Mouse (Mus musculus): ENCODE results near the gene 2810408A11Rik.

Gene 2810408A11Rik

DNA sequence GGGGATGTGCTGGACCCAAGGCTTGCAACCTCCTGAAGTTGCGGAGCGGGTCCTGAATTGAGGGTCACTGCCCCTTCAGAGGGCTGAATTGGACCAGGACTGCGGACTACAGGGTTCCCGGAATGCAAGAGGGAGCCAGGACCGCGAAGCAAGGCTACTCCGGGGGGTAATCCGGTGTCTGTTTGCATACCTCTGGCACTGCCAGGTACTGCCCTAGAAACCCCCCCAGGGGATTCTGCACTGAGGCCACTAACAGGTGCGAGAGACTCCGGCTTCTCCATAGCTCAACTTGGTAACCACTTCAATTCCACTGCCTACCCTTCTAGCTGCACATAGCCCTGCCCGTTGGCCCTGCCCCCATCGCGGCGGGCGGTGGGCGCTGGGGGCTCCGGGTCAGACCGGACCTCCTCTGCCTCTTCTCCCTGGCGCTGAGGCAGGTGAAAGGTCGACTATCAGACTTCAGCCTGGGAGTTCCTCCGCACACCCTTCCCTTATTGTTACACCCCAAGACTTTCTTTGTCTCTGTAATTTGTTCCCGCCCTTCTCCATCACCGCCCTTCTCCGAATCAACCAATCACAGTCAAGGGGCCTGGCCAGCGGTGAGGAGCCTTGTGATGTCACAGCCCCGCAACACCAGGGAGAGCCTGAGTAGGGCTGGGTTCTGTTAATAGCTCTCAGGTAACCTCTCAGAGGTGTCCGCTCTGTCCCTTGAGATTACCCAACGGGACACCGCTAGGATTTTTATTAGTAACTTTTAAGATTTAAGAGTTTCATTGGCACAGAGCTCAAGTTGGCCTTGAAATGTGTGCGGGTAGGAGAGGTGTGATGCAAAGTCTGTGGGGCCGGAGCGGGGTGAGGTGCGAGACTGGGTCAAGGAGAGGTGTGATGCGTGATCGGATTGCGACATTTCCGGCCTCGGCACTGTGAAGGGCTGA lies at the start of gene 2810408A11Rik, which contains the start of gene Neurl4:
Gene 2810408A11Rik, minus strand, starts transcription at position 517 of the 935 bp plus-strand sequence.
Gene Neurl4, plus strand, starts transcription at position 602 of the 935 bp plus-strand sequence.
- DNase-seq (ENCODE audit: inconsistent ontology term) = peak; percentile 92

DNA sequence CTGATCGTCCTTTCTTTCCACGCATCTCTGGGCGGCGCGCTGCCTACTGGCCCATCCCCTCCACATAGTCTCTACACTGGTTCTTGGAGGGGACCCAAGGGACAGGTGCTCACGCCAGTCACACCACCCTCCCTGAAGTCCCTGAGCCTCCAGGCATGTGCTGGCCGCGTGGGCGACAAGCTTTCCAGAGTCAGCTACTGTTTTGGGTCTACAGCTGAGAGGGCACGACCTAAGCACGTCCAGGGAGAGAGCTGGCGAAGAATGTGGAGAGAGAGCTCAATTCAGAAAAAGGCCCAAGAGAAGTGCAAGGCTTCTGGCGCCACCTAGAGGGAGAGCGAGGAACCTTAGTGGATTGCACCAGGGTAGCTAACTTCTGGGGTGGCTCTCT lies 48.0 kb upstream of the 2810408A11Rik start:
- DNase-seq (ENCODE audit: inconsistent ontology term) = peak; percentile 83

DNA sequence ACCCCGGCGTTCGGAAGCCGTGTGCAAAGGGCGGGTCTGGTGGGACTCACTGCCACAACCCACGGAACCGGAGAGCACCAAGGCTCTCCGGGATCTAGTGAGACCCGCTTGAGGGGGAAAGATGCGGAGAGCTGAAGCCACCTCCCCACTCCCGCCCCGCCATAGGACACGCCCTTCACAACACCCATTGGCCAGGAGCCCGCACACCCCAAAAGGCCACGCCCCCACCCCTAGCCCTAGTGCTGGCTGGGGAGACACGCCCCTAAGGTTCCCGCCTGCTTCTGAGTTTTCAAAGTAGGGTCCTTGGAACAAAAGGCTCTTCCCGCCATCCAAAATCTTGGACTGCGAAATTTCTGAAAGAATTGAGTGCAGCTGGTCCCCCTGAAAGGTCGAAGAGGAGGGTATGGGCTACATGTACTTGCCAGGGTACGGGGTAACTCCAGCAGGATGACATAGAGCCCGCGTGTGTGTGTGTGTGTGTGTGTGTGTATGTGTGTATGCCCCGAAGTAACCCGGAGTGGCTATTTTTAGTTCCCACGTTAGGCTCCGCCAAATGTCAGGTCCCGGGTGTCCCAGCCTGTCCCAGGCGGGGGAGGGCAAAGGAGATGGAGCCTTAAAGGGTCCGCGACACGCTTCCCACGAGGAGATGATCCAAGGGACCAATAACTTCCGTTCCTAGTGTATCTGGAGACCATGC lies 47.4 kb upstream of the 2810408A11Rik start, which contains the start of gene Slc2a4:
Gene Slc2a4, minus strand, starts transcription at position 123 of the 697 bp plus-strand sequence.
- DNase-seq (ENCODE audit: inconsistent ontology term) = peak; percentile 94

DNA sequence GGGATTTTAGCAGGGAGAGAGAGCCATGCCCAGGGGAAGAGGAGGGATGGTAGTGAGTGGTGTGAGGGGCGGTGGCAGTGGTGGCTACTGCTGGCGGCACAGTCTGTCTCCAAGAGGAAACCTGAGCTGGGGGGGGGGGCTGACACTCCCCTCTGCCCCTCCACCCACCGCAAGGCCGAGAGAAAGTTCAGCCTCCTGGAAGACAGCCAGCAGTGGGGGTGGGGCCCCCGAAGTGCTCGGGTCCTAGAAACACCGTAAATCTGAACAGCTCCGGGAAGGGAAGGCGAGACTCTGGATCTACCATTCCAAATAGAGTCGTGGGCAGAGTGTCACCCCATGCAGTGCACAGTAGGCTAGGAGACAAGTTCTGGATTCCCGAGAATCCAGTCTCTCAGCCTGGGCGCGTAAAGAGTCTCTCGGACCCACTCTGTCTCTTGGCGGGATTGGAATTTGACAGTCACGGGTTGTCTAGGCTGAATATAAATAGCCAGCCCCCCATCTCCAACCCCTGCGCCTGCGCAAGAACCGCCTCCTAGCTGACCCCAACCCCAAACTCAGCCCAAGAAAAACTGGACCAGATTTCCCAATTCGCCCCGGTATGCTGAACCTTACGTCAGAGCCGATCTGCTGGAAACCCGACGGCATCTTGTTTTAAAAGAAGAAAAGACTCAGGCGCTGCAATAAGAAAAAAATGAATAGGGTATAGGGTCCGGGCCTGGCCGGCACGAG lies 46.7 kb upstream of the 2810408A11Rik start:
- DNase-seq (ENCODE audit: inconsistent ontology term) = no peak

DNA sequence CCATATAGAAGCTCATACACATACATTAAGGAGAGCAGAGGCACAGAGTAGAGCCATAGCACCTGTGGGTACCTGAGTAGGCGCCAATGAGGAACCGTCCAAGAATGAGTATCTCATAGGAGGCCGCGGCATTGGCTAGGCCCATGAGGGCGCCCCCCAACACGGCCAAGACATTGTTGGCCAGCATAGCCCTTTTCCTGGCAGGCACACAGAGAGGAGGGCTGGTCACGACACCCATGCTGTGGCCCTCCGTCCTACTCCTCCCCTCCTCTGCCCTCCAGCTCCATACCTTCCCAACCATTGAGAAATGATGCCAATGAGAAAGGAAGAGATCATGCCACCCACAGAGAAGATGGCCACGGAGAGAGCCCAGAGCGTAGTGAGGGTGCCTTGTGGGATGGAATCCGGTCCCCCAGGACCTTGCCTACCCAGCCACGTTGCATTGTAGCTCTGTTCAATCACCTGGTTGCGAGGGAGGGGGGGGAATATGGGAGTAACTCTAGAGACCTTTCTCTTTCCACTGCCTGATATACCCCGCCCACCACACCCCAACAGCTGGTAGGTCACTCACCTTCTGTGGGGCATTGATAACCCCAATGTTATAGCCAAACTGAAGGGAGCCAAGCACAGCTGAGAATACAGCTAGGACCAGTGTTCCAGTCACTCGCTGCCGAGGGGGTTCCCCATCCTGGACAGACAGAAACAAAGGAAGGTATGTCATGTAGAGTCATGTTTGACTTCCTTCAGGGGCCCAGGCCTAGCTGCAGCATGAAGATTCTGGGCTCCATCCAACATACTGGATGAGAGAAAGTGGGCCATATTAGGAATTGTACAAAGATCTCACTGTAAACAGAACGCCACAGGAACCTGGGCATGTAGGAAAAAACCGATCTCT lies 45.5 kb upstream of the 2810408A11Rik start:
- DNase-seq (ENCODE audit: inconsistent ontology term) = no peak

DNA sequence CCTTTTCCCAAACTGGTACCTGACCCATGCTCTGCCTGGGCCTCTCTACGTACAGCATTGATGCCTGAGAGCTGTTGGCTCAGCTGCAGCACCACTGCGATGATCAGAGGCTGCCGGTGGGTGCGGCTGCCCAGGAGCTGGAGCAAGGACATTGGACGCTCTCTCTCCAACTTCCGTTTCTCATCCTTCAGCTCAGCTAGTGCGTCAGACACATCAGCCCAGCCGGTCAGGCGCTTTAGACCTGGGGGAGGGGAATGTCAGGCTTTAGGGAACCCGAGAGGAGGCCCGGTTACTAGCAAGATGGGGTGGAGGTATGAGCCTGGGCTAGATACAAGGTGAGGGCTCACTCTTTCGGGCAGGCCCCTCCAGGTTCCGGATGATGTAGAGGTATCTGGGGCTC lies 44.4 kb upstream of the 2810408A11Rik start:
- no peak for DNase-seq (ENCODE audit: inconsistent ontology term)

DNA sequence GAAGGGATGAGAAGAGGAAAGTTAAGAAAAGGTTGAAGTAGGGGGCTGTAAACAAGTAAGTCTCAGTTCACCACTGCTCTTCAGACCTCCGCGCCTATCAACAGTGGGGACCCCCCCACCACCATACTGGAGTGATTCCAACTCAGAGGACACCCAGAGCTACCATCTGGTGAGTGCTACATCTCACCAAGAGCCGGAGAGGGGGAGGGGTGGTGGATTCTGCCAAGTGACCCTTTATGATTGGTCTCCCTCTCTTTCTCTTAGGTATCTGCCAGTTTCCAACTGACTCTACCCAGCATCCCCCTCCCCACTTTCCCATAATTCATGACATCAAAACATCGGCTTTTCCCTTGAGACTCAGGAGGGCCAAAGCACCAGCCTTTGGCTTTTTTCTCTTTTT lies 40.2 kb upstream of the 2810408A11Rik start:
- DNase-seq (ENCODE audit: inconsistent ontology term) = no peak

DNA sequence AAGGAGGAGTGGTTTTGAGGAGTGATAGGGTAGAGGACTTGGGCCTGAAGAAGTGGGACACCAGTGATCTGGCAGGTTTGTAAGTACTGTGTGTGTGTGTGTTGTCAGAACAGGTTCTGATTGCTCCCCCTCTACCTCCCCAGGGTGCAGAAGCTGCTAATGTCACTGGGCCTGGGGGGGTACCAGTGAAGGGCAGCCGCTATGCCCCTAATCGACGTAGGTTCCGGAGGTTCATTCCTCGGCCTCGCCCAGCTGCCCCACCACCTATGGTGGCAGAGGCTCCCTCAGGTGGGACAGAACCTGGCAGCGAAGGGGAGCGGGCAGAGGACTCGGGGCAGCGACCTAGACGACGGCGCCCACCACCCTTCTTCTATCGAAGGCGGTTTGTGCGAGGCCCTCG lies 38.9 kb upstream of the 2810408A11Rik start:
- no peak for DNase-seq (ENCODE audit: inconsistent ontology term)

DNA sequence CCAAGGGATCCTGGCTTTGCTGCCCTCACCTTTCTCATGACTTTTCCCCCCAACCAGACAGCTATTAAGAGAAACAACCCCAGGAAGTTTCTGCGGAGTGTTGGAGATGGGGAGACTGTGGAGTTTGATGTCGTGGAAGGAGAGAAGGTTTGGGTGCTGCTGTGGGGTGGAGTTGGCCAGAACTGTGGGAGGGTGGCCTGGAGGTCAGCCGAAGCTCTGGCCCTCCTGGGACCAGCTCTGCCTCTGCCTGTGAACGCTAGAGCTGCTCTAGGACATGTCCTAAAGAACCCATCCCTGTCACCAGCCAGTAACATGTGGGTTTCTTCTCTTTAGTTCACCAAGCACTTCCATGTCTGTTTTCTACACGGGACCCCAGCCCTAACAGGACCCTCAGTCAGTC lies 38.4 kb upstream of the 2810408A11Rik start:
- no peak for DNase-seq (ENCODE audit: inconsistent ontology term)

DNA sequence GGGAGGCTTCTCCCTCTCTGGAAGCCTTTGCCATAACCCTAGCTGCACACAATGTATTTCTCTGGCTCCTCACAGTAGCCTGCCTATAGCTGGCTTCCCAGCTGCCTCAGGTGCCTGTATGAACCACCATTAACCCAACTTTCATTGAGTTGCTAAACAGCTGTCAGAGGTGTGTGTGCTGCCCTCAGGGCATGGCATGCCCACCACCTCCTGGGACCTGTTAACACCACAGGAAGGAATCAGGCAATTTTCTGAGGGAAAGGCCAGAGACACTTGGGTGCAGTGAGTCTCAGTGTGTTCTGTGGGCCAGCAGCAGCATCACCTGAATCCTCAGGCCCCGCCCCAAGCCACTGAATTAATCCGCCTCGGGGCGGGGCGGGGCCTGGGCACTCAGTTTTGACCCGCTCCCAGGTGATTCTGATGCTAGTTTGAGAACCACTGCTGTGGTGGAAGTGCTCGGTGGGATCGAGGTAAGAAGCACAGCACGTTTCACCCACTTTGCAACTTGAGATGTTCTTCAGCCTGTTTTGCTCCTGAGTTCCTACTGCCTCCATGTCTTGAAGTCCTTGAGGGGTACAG lies 37.7 kb upstream of the 2810408A11Rik start:
- no peak for DNase-seq (ENCODE audit: inconsistent ontology term)

DNA sequence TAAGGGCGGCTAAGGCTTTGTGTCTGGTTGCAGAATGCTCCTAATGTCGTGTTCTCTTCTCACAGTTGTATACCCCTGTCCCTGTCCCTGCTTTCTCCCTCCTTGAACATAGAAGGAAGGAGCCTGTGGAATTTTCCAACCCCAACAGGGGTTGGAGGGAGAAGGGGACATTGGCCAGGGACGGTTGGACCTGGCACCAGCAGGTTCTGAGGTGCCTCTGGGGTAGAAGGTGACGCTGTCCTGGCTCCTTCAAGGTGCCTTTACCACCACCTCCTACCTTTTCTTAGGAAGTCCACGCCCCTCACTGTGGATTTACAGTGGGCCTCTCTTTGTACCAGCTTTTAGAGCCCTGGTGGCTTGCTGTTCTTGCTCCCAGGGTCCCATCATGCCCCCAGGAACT lies 37.0 kb upstream of the 2810408A11Rik start:
- no peak for DNase-seq (ENCODE audit: inconsistent ontology term)

DNA sequence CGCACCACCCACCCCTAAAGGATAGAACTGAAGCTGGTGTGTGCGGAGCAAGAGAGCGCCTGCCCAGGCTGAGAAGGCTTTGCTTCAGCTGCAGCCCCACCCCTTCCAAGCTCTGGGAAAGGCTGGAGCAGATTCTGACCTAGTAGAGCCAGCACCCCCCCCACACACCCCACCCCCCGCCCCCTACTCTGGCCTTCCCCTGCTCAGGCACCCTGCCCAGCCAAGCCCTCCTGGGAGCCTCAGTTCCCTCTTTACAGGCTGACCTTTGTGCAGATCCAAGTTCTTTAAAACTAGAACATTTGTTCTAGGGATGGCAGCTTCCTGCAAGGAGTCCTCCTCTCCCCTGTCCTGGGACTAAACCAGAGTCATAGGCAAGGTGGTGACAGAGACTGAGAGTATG lies 36.6 kb upstream of the 2810408A11Rik start:
- DNase-seq (ENCODE audit: inconsistent ontology term) = no peak

DNA sequence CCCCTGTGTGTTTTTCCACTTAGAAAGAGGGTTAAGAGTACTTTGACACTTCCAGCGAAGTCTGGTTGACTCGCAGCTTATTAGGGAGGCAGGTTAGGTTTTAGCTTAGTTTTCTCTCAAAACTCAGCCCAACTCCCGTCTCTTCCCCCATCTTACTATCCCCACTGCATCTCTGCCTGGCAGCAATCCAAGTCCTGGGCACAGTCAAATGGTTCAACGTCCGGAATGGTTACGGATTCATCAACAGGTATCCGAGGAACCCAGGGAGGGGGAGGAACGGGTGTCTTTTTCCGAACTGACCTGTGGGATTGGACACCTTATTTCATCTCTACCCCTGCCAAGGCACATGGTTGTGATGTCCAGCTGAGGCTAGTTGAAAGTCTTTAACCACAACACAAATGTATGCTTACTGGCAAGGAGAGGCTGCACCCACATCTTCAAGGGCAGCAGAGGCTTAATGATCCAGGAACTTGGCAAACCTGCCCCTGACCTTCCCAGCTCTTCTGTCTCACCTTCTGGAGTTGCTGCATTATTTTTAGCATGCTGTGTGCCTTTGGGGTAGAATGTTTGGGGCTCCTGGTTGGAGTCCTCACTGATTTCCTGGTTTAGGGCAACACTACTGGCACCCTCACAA lies 36.0 kb upstream of the 2810408A11Rik start:
- DNase-seq (ENCODE audit: inconsistent ontology term) = no peak

DNA sequence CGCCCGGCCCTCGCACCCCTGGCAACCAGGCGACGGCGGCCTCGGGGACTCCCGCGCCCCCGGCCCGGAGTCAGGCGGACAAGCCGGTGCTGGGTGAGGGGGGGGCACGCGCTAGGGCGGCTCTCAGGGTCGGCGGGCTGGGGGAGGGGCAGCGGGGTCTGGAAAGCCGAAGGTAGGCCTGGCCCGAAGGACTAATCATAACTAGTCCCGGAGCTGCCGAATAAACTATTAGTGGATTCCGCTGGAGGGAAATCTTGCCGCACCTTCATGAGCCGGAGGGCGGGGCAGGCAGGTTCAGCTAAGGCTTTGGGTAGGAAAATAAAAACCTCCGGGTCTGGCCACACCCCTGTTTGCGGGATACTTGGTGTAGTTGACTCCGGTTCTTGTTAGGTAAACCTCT lies 35.4 kb upstream of the 2810408A11Rik start:
- DNase-seq (ENCODE audit: inconsistent ontology term) = no peak

DNA sequence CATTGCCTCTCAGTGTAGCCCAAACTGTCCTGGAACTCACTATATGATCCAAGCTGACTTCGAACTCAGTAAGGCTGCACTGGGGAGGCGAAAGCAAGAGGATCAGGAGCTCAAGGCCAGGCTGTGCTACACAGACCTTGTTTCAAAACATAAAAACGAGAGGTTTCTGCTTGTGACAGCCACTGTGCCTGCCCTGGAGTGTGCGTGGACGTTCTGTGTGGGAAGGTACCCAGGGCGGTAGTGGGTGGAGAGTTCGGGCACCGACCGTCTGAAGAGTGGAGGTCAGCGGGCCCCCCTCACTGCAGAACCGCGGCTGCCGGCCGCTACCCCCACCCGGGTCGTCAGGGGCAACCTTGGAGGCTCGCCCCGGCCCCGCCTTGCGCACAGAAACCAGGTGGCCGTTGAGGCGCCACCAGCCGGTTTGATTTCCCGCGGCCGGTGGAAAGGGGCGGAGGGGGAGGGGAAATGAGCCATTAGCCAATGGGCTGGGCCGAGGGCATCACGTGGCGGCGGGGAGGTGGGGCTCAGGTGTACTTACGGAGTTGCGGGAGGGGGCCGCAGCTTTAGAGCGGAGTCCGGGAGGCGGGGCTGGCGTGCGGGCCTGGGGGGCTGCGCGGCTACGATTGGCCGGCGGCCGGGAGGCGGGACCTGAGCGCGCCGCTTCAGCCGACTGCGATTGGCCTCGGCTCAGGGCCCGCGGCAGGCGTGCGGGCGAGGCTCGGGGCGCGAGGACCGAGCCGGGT lies 34.5 kb upstream of the 2810408A11Rik start, which contains the start of gene Ybx2:
Gene Ybx2, plus strand, starts transcription at position 660 of the 743 bp plus-strand sequence.
- DNase-seq (ENCODE audit: inconsistent ontology term) = peak; percentile 85

DNA sequence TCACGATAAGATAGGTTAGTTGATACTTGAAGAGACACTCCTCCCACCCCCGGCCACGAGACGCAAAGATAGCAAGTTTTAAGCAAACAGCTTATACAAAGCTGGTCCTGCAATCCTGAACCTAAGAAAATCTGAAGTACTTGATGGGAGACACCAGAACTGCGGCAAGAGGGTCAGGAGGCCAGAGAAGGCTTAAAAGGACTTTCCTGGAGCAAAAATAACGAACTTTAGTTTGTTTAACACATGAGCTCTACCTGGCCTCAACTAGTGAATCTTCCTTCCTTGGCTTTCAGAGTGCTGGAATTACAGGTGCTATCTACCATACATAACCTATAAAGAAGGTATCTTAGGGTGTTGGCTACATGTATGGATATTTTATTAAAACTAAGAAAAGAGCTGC lies 33.9 kb upstream of the 2810408A11Rik start:
- DNase-seq (ENCODE audit: inconsistent ontology term) = peak; percentile 20

DNA sequence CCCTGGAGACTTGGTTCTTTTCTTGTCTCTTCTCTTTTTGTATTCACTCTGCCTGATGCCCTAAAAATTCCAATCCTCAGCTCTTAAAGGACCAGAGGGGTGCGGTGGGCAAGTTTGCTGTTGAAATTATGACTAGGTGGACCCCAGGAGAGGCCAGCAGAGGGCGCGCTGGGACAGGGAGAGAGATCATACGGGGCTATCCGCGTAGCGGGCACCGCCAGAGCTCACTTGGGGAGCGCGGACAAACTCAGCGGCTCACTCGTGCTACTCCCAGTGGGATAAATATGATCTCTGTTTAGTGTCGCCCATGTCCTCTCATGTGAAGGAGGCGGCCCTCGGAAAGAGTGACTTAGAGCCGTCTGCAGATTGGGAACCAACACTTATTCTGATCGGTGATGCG lies 33.4 kb upstream of the 2810408A11Rik start:
- peak; percentile 91 for DNase-seq (ENCODE audit: inconsistent ontology term)

DNA sequence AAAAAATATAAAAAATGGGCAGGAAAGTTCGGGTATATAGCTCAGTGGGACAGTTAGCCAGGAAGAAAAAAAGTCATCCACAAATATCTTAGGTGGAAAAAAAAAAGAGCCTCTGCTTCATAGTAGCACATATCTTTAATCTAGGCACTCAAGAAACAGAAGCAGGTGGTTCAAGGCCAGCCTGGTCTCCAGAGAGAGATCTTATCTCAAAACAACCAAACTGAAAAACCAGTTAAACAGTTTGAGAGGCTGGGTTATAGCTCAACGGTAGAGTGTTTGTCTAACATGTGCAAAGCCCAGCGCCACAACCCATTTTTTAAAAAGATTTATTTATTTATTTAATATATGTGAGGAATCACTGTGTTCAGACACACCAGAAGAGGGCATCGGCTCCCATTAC lies 32.3 kb upstream of the 2810408A11Rik start:
- no peak for DNase-seq (ENCODE audit: inconsistent ontology term)

DNA sequence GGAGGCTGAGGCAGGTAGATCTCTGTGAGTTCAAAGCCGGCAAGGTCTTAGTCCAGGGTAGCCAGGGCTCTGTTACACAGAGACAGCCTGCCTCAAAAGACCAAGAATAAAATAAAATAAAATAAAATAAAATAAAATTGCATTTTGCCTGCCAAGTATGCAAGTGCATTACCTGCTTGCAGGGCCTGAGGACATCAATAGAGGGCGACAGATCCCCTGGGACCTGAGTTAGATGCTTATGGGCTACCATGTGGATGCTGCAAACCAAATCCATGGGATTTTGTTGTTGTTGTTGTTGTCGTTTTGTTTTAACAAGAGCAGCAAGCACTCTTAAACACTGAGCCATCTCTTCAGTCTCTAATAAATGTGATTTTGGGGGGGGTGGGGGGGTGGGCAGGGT lies 31.5 kb upstream of the 2810408A11Rik start:
- no peak for DNase-seq (ENCODE audit: inconsistent ontology term)
